Mouse (Mus musculus) forebrain, embryonic 11.5 days (tissue): ENCODE measurements at regions not wholly inside any gene's neighbourhood (a gene's known extent, or its start where the extent isn't known, plus 50 kb on each side); places are given as distances from the start of the nearest gene placed in this dataset.
A peak's percentile ranks its signal among the peaks of the same experiment; 100 is the strongest.

Experiments
- ATAC-seq: fragments of 200-750 bp; cut with Nextera tagmentation; replicated peaks from 2 replicates; pipeline ENCODE4 v1.8.0; 2017; ENCODE audit warnings: moderate TSS enrichment; ENCODE audit not compliant: low FRiP score
- DNase-seq: peaks from one replicate; pipeline ENCODE4 v3.0.0-alpha.2; 2017; ENCODE audit warnings: low spot score
- H3K27ac ChIP-seq: fragments of 300-500 bp; sonication (generic); 2 replicates; pipeline ENCODE4 v1.5.1; 2014; ENCODE audit warnings: low read depth, low read length
- H3K27me3 ChIP-seq: fragments of 300-500 bp; sonication (generic); 2 replicates; pipeline ENCODE4 v1.6.1; 2014; ENCODE audit warnings: mild to moderate bottlenecking, low read length, mixed read lengths; ENCODE audit not compliant: control insufficient read depth, insufficient read depth
- H3K36me3 ChIP-seq: fragments of 300-500 bp; sonication (generic); 2 replicates; pipeline ENCODE4 v1.6.1; 2014; ENCODE audit warnings: mild to moderate bottlenecking, low read length, moderate library complexity, mixed read lengths; ENCODE audit not compliant: control insufficient read depth, insufficient read depth
- H3K4me1 ChIP-seq: fragments of 300-500 bp; sonication (generic); replicated peaks from 2 replicates; pipeline ENCODE4 v1.6.1; 2014; ENCODE audit warnings: low read length, mixed read lengths; ENCODE audit not compliant: control insufficient read depth, insufficient read depth
- H3K4me2 ChIP-seq: fragments of 300-500 bp; sonication (generic); 2 replicates; pipeline ENCODE4 v1.6.1; 2014; ENCODE audit warnings: low read depth, mild to moderate bottlenecking, low read length, moderate library complexity, mixed read lengths; ENCODE audit not compliant: severe bottlenecking
- H3K4me3 ChIP-seq: fragments of 300-500 bp; sonication (generic); 2 replicates; pipeline ENCODE4 v1.5.1; 2014; ENCODE audit warnings: low read depth, low read length
- H3K9ac ChIP-seq: fragments of 300-500 bp; sonication (generic); 2 replicates; pipeline ENCODE4 v1.6.1; 2014; ENCODE audit warnings: low read length
- H3K9me3 ChIP-seq: fragments of 300-500 bp; sonication (generic); 2 replicates; pipeline ENCODE4 v1.6.1; 2016; ENCODE audit warnings: low read length, mixed read lengths; ENCODE audit not compliant: control insufficient read depth
- WGBS: fragments of 180-500 bp; shearing (Covaris S2); extraction: QIAGEN DNeasy Blood & Tissue Kit; methylation state at CpG from one replicate; pipeline ENCODE4 v1.1.7; 2014; 5-methylcytosine and 5-hydroxymethylcytosine counted together

DNA sequence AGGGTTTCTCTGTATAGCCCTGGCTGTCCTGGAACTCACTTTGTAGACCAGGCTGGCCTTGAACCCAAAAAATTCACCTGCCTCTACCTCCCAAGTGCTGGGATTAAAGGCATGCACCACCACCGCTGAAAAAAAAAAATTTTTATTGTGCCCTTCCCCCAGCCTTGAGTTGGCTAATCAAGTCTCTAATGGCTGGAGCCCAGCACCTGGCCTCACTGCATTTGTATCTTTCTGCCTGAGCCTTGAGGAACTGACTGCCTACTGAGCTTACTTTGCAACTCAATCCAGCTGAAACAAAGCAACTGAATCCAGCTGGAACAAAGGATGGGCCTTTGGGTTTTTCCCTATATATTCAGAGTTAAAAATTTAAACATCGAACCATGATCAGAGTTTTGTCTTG is 153.3 kb upstream of the Ccnh start:
- H3K4me3 ChIP-seq: no peak overlapping the region
- H3K4me1 ChIP-seq: no peaks in the 10 kb centered on the region
- H3K36me3 ChIP-seq: no peaks in the 10 kb centered on the region
- no peak overlapping the region for H3K9ac ChIP-seq
- DNase-seq (no peak), ATAC-seq (no peak)
- H3K27ac ChIP-seq: no peak overlapping the region
- no peaks in the 10 kb centered on the region for H3K27me3 ChIP-seq
- H3K4me2 ChIP-seq: no peak overlapping the region
- H3K9me3 ChIP-seq: no peaks in the 10 kb centered on the region
- 61% methylated on average over 2 of the region's 2 CpGs for WGBS

DNA sequence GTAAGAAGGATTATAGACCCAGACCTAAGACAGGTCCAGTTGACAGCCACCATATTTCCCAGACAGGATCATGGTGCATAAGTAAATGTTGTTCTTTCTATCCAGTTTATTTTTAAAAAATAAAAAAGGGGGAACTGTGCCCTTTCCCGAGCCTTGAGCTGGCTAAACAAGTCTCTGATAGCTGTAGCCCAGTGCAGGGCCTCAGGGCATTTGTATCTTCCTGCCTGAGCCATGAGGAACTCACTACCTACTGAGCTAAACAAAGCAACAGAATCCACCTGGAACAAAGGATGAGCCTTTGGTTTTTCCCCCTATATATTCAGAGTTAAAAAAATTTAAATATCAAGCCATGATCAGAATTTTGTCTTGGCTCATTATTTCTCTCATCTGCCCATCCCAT is 152.4 kb upstream of the Ccnh start:
- no peak overlapping the region for H3K4me2 ChIP-seq
- no peak overlapping the region for H3K4me3 ChIP-seq
- no peak for DNase-seq
- no peaks in the 10 kb centered on the region for H3K36me3 ChIP-seq
- H3K27ac ChIP-seq: no peak overlapping the region
- WGBS: 59% methylated on average over 1 of the region's 1 CpGs
- H3K9ac ChIP-seq: no peak overlapping the region
- H3K27me3 ChIP-seq: no peaks in the 10 kb centered on the region
- no peaks in the 10 kb centered on the region for H3K4me1 ChIP-seq
- no peak for ATAC-seq
- H3K9me3 ChIP-seq: no peaks in the 10 kb centered on the region

DNA sequence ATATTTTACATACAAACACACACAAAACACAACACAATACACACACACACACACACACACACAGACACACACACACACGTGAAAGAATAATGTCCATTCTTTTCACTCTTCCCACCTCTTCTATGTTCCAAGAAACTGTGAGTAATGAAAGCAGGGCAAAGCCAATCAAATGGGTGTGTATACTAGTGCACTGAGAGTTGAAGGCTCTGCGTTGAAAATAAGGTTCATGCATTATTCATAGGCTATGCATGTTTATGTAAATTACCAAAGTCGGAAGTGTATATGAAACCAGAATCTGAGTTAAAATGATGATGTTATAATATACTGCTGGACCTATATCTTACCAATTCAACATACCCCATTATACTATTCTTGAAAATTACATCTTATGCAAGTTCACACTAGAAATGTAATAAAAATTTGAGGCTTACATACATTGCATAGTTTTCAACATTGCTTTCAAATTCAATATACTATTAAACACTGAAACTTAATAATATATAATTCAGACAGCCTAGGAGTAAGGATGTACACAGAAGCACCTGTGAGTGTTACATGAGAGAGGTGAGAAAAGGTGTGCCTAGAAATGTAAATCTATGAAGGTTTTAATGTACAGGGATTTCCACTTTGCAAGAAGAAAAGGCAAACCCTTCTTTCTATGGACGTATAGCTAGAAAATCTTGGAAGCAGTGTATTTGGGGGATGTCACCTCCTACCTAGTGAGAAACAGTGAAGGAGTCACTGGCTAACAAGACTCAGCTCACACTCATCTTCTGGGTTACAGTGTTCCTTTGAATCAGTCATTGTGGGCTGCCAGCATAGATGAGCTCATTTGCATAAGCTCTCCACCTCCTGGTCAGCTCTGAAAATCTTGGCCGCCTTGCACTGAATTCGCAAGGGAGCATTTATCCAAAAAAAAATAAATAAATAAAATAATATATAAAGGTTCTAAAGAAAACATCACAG is 122.3 kb upstream of the Ccnh start:
- Histone ChIP-seq H3K9ac (no peak overlapping the region), H3K4me3 (no peak overlapping the region), H3K27me3 (no peaks in the 10 kb centered on the region), H3K36me3 (no peaks in the 10 kb centered on the region), H3K4me2 (0 out of 2 replicates have a peak overlapping the region, but pooled peaks have one; percentile 9), H3K9me3 (no peaks in the 10 kb centered on the region), H3K27ac (peak overlapping the region; percentile 65), H3K4me1 (0 out of 2 replicates have a peak, but pooled peaks cover 2% of the 10 kb centered on the region)
- ATAC-seq (peak; percentile 89), DNase-seq (peak; percentile 47)
- 37% methylated on average over 6 of the region's 6 CpGs for WGBS

DNA sequence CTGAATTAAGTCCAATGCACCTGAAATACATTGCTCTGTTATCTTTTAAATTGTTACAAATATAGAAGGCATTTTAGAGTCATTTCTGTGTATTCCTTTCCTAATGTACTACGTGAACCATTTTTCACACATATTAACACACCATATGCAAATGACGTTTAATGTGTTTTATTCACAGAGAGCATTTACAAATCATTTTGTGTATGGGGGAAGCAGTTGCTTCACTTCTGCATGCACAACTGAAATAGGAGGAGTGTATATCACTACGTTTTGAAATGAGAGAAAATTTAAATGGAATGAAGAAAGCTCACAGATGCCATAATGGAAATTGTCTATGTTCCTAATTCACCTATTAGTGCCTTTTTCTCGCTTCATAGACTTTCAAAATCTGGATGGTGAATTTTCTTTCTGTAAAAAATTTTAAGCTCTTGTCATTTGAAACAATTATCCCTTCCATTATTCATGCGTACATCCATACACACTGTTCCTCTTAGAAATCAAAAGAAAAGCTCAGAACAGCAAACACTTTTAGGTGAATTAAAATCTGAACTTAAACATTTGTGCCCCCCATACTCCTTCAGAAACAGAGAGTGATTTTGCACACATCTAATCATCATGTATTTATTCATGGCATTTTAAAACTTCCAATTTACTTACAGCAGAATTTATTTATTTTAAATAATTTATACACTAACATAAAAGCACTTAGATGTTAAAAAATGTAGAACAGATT is 121.5 kb upstream of the Ccnh start:
- Histone ChIP-seq H3K9ac (no peak overlapping the region), H3K27ac (no peak overlapping the region; the same call in 1 of the 2 replicates), H3K4me2 (no peak overlapping the region), H3K27me3 (no peaks in the 10 kb centered on the region), H3K4me1 (0 out of 2 replicates have a peak, but pooled peaks cover 2% of the 10 kb centered on the region), H3K9me3 (no peaks in the 10 kb centered on the region), H3K36me3 (no peaks in the 10 kb centered on the region), H3K4me3 (no peak overlapping the region)
- no peak for DNase-seq
- 64% methylated on average over 5 of the region's 5 CpGs for WGBS
- ATAC-seq: peak; percentile 11; the same call in 1 of the 2 replicates

DNA sequence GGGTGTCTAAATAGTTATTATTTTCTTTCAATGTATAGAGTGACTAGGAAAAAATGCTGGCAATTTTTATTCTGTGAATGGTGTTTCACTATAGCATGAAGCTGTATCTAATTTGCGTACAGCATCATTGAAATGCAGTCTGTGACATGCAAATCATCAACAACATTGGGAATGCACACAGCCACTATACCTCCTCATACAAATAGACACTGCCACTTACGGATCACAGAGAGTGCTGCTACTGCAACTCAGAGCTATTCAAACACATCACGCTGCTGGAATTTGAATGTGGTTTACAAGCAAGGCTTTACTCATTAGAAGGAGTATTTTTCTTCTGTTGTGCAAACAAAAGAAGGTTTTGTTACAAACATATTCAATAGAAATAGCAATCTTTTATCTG is 120.8 kb upstream of the Ccnh start:
- 0 out of 2 replicates have a peak, but pooled peaks cover 2% of the 10 kb centered on the region for H3K4me1 ChIP-seq
- H3K9ac ChIP-seq: no peak overlapping the region
- no peaks in the 10 kb centered on the region for H3K27me3 ChIP-seq
- H3K36me3 ChIP-seq: no peaks in the 10 kb centered on the region
- DNase-seq: no peak
- no peak overlapping the region for H3K27ac ChIP-seq
- ATAC-seq: peak; percentile 78
- WGBS: 35% methylated on average over 3 of the region's 3 CpGs
- H3K9me3 ChIP-seq: no peaks in the 10 kb centered on the region
- no peak overlapping the region for H3K4me3 ChIP-seq
- no peak overlapping the region for H3K4me2 ChIP-seq

DNA sequence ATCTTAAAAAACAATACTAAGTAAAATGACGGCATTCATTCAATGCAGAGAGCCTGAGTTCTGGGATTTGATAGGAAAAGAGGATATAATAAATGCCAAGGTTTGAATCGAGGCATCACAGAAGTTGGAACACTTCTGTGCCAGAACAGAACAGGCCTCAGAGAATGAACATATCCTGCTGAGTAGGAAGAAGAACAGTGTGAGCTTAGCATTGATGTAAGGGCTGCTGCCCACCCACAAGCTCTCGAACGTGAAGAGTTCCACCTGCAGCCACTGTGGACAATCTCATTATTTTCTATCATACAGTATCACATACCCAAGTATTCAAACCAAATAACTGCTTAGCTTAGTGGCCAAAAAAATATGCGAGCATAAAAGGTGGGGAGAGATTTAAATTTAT is 105.9 kb upstream of the Ccnh start:
- no peak for DNase-seq
- ATAC-seq: no peak
- Histone ChIP-seq H3K27me3 (no peaks in the 10 kb centered on the region), H3K4me3 (no peak overlapping the region), H3K4me2 (no peak overlapping the region), H3K4me1 (no peaks in the 10 kb centered on the region), H3K36me3 (no peaks in the 10 kb centered on the region), H3K9ac (no peak overlapping the region), H3K9me3 (no peaks in the 10 kb centered on the region), H3K27ac (no peak overlapping the region)
- WGBS: 71% methylated on average over 5 of the region's 5 CpGs

DNA sequence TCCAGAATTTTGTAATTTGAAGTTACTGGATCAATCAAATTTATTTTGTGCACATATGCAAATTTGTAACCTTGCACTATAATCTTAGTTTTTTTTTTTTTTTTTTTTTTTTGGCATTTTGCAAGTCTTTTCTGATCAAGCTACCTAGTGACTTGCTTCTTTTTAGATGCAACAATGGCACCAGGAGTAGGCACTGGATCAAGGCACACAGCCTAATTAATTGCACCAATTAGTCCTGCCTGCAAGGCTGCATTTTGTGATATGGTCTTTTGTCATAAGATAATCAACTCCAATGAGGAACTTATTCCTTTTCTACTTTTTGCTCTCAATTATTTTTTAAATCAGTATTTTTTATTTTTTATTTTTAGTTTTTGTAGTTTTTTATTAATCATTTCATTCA is 105.5 kb upstream of the Ccnh start:
- DNase-seq (no peak), ATAC-seq (peak; percentile 78; the same call in 1 of the 2 replicates)
- no peaks in the 10 kb centered on the region for H3K9me3 ChIP-seq
- no peak overlapping the region for H3K27ac ChIP-seq
- H3K9ac ChIP-seq: no peak overlapping the region
- H3K4me3 ChIP-seq: no peak overlapping the region
- no peak overlapping the region for H3K4me2 ChIP-seq
- no peaks in the 10 kb centered on the region for H3K27me3 ChIP-seq
- H3K36me3 ChIP-seq: no peaks in the 10 kb centered on the region
- H3K4me1 ChIP-seq: no peaks in the 10 kb centered on the region

DNA sequence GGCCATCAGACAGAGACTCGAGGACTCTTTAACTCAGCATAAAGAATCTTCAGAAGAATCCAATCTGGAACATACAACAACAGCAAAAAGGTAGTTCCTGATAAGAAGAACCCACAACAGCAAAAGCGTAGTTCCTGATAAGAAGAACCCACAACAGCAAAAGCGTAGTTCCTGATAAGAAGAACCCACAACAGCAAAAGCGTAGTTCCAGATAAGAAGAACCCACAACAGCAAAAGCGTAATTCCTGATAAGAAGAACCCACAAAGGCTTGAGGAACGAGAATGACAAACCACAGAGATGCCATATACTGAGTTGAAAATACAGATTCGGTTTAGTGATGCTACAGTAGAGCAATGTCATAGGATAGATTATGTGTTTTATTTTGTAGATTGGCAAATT is 93.0 kb upstream of the Ccnh start:
- 91% methylated on average over 7 of the region's 7 CpGs for WGBS
- DNase-seq (no peak), ATAC-seq (no peak)
- no peaks in the 10 kb centered on the region for H3K4me1 ChIP-seq
- H3K27ac ChIP-seq: no peak overlapping the region
- H3K27me3 ChIP-seq: no peaks in the 10 kb centered on the region
- H3K36me3 ChIP-seq: no peaks in the 10 kb centered on the region
- peaks cover 3% of the 10 kb centered on the region; the same call in 1 of the 2 replicates for H3K9me3 ChIP-seq
- no peak overlapping the region for H3K4me2 ChIP-seq
- H3K9ac ChIP-seq: no peak overlapping the region
- H3K4me3 ChIP-seq: no peak overlapping the region
